Mouse (Mus musculus) erythroblast, embryonic 14.5 days (primary cell): ENCODE results near the gene Tnfrsf8. TPM values are rescaled to one million over a fixed set of nuclear protein-coding genes. Genes with fewer than 3 reads are reported as not detected.

Experiments used
- H3K27me3 ChIP-seq: 2 replicates; pipeline ENCODE4 v1.6.1; 2012; ENCODE audit warnings: inconsistent platforms; ENCODE audit not compliant: control insufficient read depth
- H3K36me3 ChIP-seq: 2 replicates; pipeline ENCODE4 v1.6.1; 2012; ENCODE audit warnings: mild to moderate bottlenecking, inconsistent platforms; ENCODE audit not compliant: control insufficient read depth
- H3K4me1 ChIP-seq: 2 replicates; pipeline ENCODE4 v1.6.1; 2012; ENCODE audit warnings: inconsistent platforms; ENCODE audit not compliant: control insufficient read depth
- H3K4me3 ChIP-seq: replicated peaks from 2 replicates; pipeline ENCODE3; 2012; ENCODE audit warnings: moderate library complexity, mild to moderate bottlenecking, inconsistent platforms
- H3K9me3 ChIP-seq: 2 replicates; pipeline ENCODE4 v1.6.1; 2012; ENCODE audit warnings: low read length, inconsistent platforms, mixed read lengths; ENCODE audit not compliant: control insufficient read depth
- GATA1 ChIP-seq: IDR thresholded peaks from 2 replicates; pipeline ENCODE4 v1.6.1; 2012; ENCODE audit warnings: low read length, inconsistent platforms, mixed read lengths
- TAL1 ChIP-seq: IDR thresholded peaks from 3 replicates; pipeline ENCODE4 v1.6.1; 2012; ENCODE audit warnings: low read length, inconsistent platforms, mixed read lengths
- polyA plus RNA-seq: library from polyadenylated mRNA; stranded (reverse); fragments of >175 nt; gene quantifications from 2 replicates; pipeline ENCODE4 v1.2.3, GENCODE M21; 2012

The Tnfrsf8 gene
- polyA plus RNA-seq, 1 experiment: not detected

GRCm38 (mm10) chr4:145276368-145277249, 38.4 kb downstream of the Tnfrsf8 start:
- Histone ChIP-seq H3K4me3 (no peak overlapping the region), H3K4me1 (no peaks in the 10 kb centered on the region), H3K9me3 (no peaks in the 10 kb centered on the region; the same call in 1 of the 2 replicates), H3K27me3 (no peaks in the 10 kb centered on the region), H3K36me3 (no peaks in the 10 kb centered on the region)
- no peak for TF ChIP-seq TAL1
- no peak for TF ChIP-seq GATA1

DNA sequence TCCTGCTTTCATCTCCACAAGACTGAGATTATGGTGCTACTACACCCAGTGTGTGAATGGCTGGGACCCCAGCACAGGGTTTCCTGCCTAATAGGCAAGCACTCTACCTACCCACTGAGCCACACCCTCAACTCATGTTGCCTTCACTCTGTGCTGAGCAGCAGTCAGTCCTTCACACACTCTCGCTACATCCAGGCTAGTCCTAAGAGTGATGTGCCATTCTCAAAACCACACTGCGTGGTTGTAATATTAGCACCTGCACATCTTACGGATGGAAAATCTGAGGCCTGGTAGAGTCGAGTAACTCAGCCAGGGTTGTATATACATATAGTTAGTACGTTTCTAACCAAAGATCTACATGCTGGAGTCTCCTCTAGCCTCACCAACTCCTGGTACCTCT, 40.1 kb downstream of the Tnfrsf8 start:
- Histone ChIP-seq H3K36me3 (no peaks in the 10 kb centered on the region), H3K27me3 (no peaks in the 10 kb centered on the region), H3K9me3 (no peaks in the 10 kb centered on the region; the same call in 1 of the 2 replicates), H3K4me3 (no peak overlapping the region), H3K4me1 (no peaks in the 10 kb centered on the region)
- TF ChIP-seq GATA1 (no peak), TAL1 (no peak)

- Histone ChIP-seq H3K36me3 (no peaks in the 10 kb centered on the region), H3K4me3 (no peak overlapping the region), H3K4me1 (no peaks in the 10 kb centered on the region), H3K9me3 (no peaks in the 10 kb centered on the region), H3K27me3 (no peaks in the 10 kb centered on the region)
- TF ChIP-seq GATA1 (no peak), TAL1 (no peak)
Observed at GRCm38 (mm10) chr4:145273923-145274322, 41.0 kb downstream of the Tnfrsf8 start.

DNA sequence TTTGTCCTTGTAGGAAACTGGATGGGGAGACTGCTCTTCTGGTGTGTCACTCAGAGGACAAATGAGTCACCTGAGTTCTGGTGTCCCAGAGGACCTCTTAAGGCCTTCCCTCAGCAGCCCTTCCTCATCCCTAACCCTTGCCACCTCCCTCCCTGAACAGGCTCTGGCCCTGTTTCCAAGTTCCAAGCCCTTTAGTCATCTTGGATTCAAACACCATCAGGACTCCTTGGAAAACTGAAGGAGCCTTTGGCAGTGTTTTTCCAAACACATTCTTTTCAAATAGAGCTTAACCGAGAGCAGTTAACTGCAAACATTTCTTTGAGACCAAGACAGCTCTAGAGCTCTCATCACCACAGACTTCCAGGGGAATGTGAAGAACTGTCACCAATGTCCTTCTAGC, 42.2 kb downstream of the Tnfrsf8 start:
- Histone ChIP-seq H3K4me1 (no peaks in the 10 kb centered on the region), H3K4me3 (no peak overlapping the region), H3K36me3 (no peaks in the 10 kb centered on the region), H3K9me3 (no peaks in the 10 kb centered on the region), H3K27me3 (no peaks in the 10 kb centered on the region)
- TF ChIP-seq GATA1: no peak
- no peak for TF ChIP-seq TAL1

DNA sequence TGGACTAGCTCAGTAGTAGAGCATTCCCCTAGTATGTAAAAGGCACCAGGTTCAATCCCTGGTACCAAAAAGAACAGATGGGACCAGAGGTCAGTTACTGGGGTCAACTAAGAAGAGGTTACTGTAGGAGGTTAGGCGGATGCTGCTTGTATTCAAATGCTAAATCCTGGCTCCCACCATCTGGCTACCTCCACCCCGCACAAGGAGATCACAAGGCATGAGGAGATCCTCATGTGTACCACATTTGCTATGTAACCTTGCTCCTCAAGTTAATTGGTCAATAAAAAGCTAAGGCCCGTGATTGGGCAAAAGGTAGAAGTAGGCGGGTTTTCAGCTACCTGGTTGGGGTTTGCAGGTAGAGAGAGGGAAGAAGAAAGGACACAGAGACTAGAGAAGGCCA, 43.3 kb downstream of the Tnfrsf8 start:
- no peak for TF ChIP-seq TAL1
- no peak for TF ChIP-seq GATA1
- no peaks in the 10 kb centered on the region for H3K36me3 ChIP-seq

DNA sequence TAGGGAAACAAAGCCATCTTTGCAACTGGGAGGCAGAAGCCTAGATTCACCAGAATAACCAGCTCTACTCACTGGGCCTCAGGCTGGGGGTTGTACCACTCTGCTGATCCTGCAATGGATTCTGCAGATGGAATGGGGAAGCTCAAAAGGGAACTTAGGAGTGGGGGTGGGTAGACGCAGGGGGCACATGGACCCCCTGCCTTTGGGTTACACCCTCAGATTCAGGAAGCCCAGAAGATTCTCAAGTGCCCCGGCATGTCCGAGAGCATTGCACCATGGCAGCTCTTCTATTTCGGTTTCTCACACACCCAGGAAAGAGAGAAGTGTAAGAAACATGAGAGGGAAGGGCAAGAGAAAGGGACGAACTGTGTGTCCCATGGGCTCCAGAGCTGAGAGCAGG, 44.8 kb downstream of the Tnfrsf8 start:
- no peaks in the 10 kb centered on the region for H3K27me3 ChIP-seq
- H3K4me3 ChIP-seq: no peak overlapping the region
- H3K36me3 ChIP-seq: no peaks in the 10 kb centered on the region
- no peaks in the 10 kb centered on the region for H3K4me1 ChIP-seq
- H3K9me3 ChIP-seq: no peaks in the 10 kb centered on the region
- TF ChIP-seq TAL1 (no peak), GATA1 (no peak)

More for the DNA sequence above, 43.3 kb downstream of the Tnfrsf8 start:
- Histone ChIP-seq H3K9me3 (no peaks in the 10 kb centered on the region), H3K4me1 (no peaks in the 10 kb centered on the region), H3K27me3 (no peaks in the 10 kb centered on the region), H3K4me3 (no peak overlapping the region)

DNA sequence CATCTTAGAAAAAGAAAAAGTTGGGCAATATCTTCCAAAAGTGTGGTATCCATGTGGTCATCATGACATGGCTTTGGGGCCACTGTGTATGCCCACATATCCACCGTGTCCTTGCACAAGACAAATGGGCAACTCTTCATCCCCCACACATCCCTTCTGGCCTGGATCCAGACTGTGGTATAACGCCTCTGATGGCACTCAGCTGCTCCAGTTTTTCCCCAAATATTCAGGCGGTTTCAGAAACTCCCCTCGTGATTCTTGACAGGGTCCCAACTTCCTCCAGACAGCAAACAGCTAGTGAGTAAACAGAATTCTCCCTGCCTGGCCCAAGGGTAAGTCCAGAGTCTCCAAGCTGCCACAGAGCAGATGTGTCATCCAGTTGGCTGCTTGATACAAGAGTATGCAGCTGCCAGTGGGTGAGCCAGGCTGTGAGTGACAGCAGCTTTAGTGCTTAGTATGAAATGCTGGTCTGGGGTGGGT, 47.3 kb downstream of the Tnfrsf8 start:
- no peaks in the 10 kb centered on the region for H3K9me3 ChIP-seq
- no peaks in the 10 kb centered on the region for H3K27me3 ChIP-seq
- H3K4me3 ChIP-seq: no peak overlapping the region
- TF ChIP-seq GATA1 (no peak), TAL1 (no peak)
- H3K4me1 ChIP-seq: no peaks in the 10 kb centered on the region
- no peaks in the 10 kb centered on the region for H3K36me3 ChIP-seq

- TF ChIP-seq TAL1: no peak
- TF ChIP-seq GATA1: no peak
- Histone ChIP-seq H3K9me3 (no peaks in the 10 kb centered on the region), H3K27me3 (no peaks in the 10 kb centered on the region), H3K4me3 (no peak overlapping the region), H3K4me1 (no peaks in the 10 kb centered on the region), H3K36me3 (no peaks in the 10 kb centered on the region)
Observed at GRCm38 (mm10) chr4:145266505-145266904, 48.5 kb downstream of the Tnfrsf8 start.

GRCm38 (mm10) chr4:145264761-145265160, 50.2 kb downstream of the Tnfrsf8 start:
- H3K27me3 ChIP-seq: no peaks in the 10 kb centered on the region

DNA sequence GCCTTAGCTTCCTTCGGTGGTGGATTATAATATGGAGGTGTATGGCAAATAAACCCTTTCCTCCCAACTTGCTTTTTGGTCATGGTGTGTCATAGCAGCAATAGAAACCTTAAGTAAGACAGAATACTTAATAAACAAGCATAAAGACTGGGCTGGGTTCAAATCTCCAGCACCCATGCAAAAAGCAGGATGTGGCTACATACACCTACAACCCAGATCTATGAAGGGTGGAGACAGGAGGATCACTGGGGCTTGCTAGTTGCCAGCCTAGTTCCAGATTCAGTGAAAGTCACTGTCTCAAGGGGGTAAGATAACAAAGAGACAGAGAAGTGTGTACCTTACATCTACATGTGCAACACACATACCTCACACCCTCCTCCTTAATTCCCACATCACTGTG, 51.4 kb downstream of the Tnfrsf8 start:
- no peak overlapping the region for H3K4me3 ChIP-seq
- no peaks in the 10 kb centered on the region for H3K9me3 ChIP-seq
- TF ChIP-seq TAL1 (no peak), GATA1 (no peak)
- no peaks in the 10 kb centered on the region for H3K36me3 ChIP-seq
- H3K4me1 ChIP-seq: no peaks in the 10 kb centered on the region
- no peaks in the 10 kb centered on the region for H3K27me3 ChIP-seq

More at GRCm38 (mm10) chr4:145264761-145265160, 50.2 kb downstream of the Tnfrsf8 start:
- no peaks in the 10 kb centered on the region for H3K9me3 ChIP-seq
- TF ChIP-seq GATA1 (no peak), TAL1 (no peak)
- H3K36me3 ChIP-seq: no peaks in the 10 kb centered on the region
- no peaks in the 10 kb centered on the region for H3K4me1 ChIP-seq
- H3K4me3 ChIP-seq: no peak overlapping the region
